Mouse (Mus musculus): Measurements from ENCODE around the gene Arrb2.
"Not testable (repeated sequence)": the region's sequence is repeated elsewhere in the genome, so short reads cannot be mapped to it uniquely, and the experiment has no call there.

The Arrb2 gene

GRCm38 (mm10) chr11:70447373-70447772, 14.9 kb downstream of the Arrb2 start:
- DNase-seq = no peak

DNA sequence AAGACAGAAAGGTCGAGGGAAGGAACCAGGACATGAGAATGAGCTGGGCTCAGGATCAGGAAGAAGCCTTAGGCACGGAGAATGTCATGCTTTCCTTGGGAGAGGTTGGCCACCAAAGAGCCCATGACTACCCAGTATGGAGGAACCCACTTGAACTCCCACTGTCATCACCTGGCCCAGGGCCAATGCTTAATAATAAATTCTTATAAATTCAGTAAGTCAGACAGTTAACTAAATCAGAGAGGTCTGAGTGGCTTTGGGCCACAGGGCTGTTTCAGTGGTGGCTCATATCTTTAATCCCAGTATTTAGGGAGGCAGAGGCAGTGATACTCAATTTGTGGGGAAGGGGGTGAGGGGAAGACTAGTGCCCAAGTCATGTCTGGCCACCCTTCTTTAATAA, 18.5 kb downstream of the Arrb2 start:
- DNase-seq = no peak

DNA sequence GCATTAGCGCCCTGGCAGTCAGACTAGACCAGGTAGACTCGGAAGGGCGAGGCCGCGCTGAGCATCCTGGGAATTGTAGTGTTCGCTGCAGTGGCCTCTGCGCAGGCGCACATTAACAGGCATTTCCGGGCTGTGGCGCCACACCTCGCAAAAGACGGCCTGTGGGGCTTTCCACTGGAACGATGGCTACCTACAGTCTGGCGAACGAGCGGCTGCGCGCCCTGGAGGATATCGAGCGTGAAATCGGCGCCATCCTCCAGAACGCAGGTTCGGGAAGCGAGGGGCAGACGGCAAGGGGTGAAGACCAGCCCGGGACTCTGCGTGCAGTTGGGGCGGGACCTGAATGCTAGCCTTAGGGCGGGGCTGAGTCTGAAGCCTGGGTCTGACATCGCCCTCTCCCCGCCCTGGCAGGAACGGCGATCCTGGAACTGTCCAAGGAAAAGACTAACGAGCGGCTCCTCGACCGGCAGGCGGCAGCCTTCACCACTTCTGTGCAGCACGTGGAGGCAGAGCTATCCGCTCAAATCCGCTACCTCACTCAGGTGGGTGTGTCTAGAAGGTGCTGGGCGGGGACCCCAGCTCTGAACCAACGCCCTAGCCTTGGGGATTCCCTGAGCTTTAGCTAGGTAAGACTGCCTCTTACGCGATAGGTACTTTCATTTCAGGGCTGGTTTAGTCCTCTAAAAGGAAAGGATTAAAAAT, 19.5 kb downstream of the Arrb2 start, which contains the start of gene Med11:
TSS of gene Med11 (plus strand) at position 123 of the 702 bp plus-strand sequence.
- DNase-seq = peak; percentile 92

GRCm38 (mm10) chr11:70453261-70454044, 21.0 kb downstream of the Arrb2 start:
- no peak for DNase-seq

- DNase-seq = no peak
Observed at GRCm38 (mm10) chr11:70458688-70459600, 26.5 kb downstream of the Arrb2 start, which contains the start of gene Zmynd15. Gene Zmynd15 (plus strand): TSS chr11:70459433.

DNA sequence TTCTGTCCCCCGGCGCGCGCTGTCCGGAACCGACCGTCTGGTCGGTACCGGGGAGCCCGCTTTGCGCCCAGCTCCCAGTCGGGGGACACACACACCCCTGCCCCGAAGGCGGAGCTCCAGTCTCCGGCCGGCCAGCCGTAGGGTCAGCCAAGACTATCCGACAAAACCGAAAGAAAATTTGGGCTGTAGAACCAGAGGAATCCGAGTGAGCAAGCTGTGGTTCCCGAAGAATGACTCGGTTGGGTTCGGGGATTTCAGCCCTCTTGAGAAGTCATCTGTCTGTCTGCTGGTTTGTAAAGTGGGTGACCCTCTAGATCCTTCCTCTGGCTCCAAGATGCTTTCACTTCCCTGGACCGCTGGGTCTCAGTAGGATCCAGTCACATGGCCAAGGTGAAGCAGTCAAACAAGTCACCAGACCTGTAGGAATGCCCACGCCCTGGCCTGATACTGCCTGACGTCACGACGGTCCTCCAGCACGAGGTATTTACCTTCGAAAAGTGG, 27.2 kb downstream of the Arrb2 start, which contains the start of gene Cxcl16:
TSS of gene Cxcl16 (minus strand) at position 384 of the 501 bp plus-strand sequence.
- no peak for DNase-seq

DNA sequence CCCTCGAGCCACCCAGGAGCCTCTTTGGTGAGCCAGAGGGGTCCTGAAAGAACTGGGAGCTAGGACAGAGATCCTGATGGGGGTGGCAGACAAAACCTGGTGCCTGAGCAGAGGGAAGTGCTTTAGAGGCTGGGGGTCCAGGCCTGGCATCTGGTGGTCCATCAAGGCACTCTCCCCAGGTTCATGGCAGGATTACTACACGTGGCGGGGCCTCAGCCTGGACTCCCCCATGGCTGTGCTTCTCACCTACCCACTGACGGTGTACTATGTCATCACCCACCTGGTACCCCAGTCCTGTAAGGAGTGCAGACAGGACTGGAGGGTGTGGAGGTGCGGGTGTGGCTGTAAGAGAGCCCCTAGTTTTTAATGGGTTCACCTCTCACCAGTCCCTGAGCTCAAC, 31.5 kb downstream of the Arrb2 start:
- no peak for DNase-seq

DNA sequence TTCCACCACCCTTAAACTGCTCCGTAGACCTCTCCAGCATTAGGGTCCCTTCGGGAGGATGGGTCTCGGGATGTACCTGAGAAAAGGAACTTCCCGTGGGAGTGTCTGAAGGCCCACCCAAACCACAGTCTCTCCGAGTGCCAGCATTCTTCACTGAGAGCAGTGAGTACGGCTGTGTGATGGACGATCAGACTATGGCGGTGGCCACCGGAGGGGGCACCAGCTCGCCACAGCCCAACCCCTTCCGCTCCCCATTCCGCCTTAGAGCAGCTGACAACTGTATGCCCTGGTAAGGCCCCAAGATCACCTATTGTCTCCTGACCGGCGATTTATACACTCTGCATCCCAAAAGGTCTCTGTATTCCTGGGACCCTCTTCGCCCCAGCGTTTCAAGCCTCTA, 32.8 kb downstream of the Arrb2 start:
- DNase-seq = no peak

- no peak for DNase-seq
Observed at GRCm38 (mm10) chr11:70465824-70466223, 33.4 kb downstream of the Arrb2 start.

- DNase-seq = no peak
Observed at GRCm38 (mm10) chr11:70467902-70468619, 35.6 kb downstream of the Arrb2 start.

- no peak for DNase-seq
Observed at GRCm38 (mm10) chr11:70469764-70470163, 37.3 kb downstream of the Arrb2 start.

DNA sequence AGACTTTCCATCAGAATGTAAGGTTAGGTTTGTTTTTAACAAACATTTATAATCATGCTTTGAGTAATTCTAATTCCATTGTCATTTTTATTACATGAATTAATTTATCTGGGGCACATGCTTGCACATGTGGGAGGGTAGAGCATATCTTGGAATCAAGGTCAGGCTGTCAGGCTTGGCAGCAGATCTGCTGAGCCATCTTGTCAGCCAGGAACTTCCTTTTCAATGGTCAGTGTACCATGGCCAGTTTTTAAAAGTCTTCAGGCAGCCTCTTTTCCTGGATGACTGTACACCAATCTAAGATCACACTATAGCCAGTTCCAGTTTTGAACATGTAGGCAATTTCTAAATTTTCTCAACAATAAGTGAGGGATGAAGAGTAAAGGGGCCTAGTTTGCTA, 40.3 kb downstream of the Arrb2 start:
- no peak for DNase-seq

DNA sequence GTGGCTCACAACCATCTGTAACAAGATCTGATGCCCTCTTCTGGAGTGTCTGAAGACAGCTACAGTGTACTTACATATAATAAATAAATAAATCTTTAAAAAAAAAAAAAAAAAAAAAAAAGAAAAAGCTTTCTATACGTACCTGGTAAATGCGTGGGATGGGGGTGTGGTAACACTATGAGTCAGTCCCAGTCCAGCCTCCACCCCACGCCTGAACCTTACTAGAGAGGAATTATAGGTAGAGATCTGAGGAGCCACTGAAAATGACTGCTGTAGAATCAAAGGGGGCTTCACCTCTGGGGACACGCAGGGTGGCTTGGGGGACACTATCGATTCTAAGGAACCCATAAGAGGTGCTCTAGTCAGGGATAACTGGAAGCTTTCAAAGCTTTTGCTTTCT, 40.9 kb downstream of the Arrb2 start:
- not testable (repeated sequence) for DNase-seq

GRCm38 (mm10) chr11:70474872-70475534, 42.6 kb downstream of the Arrb2 start:
- DNase-seq = no peak

DNA sequence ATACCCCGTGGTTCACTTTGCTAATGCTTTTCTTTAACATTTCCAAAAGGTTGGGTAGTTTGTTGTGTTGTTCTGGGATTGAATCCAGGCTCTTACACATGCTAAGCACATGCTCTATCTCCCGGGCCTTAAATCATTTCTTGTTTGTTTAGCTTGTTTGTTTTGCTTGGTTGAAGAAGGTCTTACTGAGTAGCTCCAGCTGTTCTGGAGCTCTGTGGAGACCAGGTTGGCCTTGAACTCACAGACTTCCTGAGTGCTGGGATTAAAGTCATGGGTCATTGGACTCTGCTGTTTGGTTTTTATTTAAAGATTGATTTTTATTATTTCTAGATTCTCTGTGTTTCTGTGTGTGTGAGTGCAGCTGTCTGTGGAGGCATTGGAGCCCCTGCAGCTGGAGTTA, 53.1 kb downstream of the Arrb2 start:
- DNase-seq = no peak

GRCm38 (mm10) chr11:70487816-70488215, 55.4 kb downstream of the Arrb2 start:
- no peak for DNase-seq

DNA sequence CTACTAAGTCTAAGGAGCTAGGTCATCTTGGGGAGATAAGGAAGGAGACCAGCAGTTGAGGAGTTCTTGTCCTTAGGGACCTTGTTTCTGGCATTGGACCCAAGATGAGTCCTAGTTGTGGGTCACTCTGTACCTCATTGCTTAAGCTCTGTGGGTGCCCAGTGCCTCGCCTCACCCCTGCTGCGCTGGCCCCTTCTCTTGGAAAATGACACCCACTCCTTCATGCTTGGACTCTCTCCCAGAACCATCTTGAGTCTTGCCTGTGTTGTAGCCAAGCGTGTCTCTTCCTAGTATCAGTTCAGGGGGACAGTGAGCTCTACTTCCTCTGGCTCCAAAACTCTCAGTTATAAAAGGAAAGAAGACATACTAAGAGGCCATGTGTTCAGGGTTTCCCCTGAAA, 56.7 kb downstream of the Arrb2 start:
- DNase-seq = no peak

GRCm38 (mm10) chr11:70489684-70490083, 57.2 kb downstream of the Arrb2 start:
- DNase-seq = no peak
